Mouse (Mus musculus) MEL (cell line): ENCODE results near the gene Timm29. TPM values are rescaled to one million over a fixed set of nuclear protein-coding genes. Genes with fewer than 3 reads are reported as not detected.

Experiments
- DNase-seq: peaks from one replicate; pipeline ENCODE4 v3.0.0; 2011; ENCODE audit warnings: low read depth, low spot score
- H3K27ac ChIP-seq: 2 replicates; pipeline ENCODE4 v1.5.1; 2012; ENCODE audit warnings: low read depth, mild to moderate bottlenecking, control low read depth, low read length, moderate library complexity; ENCODE audit not compliant: control insufficient read depth
- H3K27me3 ChIP-seq, 2 experiments: fragments of 150-350 bp in 1 of 2; sonication (generic) in 1 of 2; 2 replicates each; pipeline ENCODE4 v1.6.1; 2012; ENCODE audit warnings: low read length in 2 of 2, mild to moderate bottlenecking in 2 of 2, improper control_type of control experiment in 1 of 2, moderate library complexity in 1 of 2; ENCODE audit not compliant: insufficient read depth in 2 of 2, control insufficient read depth in 1 of 2
- H3K36me3 ChIP-seq, 2 experiments: 2 replicates each; pipeline ENCODE4 v1.6.1; 2012 to 2014; ENCODE audit warnings: low read length in 2 of 2, improper control_type of control experiment in 1 of 2, inconsistent platforms in 1 of 2, mild to moderate bottlenecking in 1 of 2; ENCODE audit not compliant: insufficient read depth in 2 of 2, control insufficient read depth in 1 of 2
- H3K4me1 ChIP-seq, 2 experiments: fragments of 150-350 bp in 1 of 2; sonication (generic) in 1 of 2; 2 replicates each; pipeline ENCODE4 v1.6.1; 2012; ENCODE audit warnings: low read length in 2 of 2, improper control_type of control experiment in 1 of 2, mild to moderate bottlenecking in 1 of 2; ENCODE audit not compliant: insufficient read depth in 2 of 2, control insufficient read depth in 1 of 2
- H3K4me3 ChIP-seq, 2 experiments: fragments of 150-350 bp in 1 of 2; sonication (generic) in 1 of 2; 2 replicates each; pipeline ENCODE4 v1.5.1; 2012; ENCODE audit warnings: low read depth in 2 of 2, low read length in 2 of 2, mild to moderate bottlenecking in 2 of 2, moderate library complexity in 2 of 2, control low read depth in 1 of 2, improper control_type of control experiment in 1 of 2; ENCODE audit not compliant: control insufficient read depth in 1 of 2, insufficient read depth in 1 of 2
- H3K79me2 ChIP-seq: 2 replicates; pipeline ENCODE4 v1.6.1; 2012; ENCODE audit warnings: mild to moderate bottlenecking, low read length, moderate library complexity; ENCODE audit not compliant: control insufficient read depth, poor library complexity, insufficient read depth
- H3K9ac ChIP-seq: 2 replicates; pipeline ENCODE4 v1.6.1; 2012; ENCODE audit warnings: low read depth, mild to moderate bottlenecking, control low read depth, low read length, moderate library complexity; ENCODE audit not compliant: control insufficient read depth, poor library complexity, severe bottlenecking
- H3K9me3 ChIP-seq: fragments of 150-350 bp; sonication (generic); replicated peaks from 2 replicates; pipeline ENCODE4 v1.6.1; 2012; ENCODE audit warnings: mild to moderate bottlenecking, low read length, improper control_type of control experiment, moderate library complexity; ENCODE audit not compliant: insufficient read depth
- CHD1 ChIP-seq: IDR thresholded peaks from 2 replicates; pipeline ENCODE4 v1.6.1; 2012; ENCODE audit warnings: low read depth, mild to moderate bottlenecking, inconsistent platforms, low read length, improper control_type of control experiment
- CHD2 ChIP-seq: IDR thresholded peaks from 2 replicates; pipeline ENCODE4 v1.6.1; 2011; ENCODE audit warnings: low read length, improper control_type of control experiment
- CTCF ChIP-seq, 3 experiments: IDR thresholded peaks in 2 of 3; conservative IDR thresholded peaks in 1 of 3; 2 replicates each; pipeline ENCODE4 v1.5.1; 2011 to 2012; ENCODE audit warnings: low read length in 3 of 3, low read depth in 2 of 3, mild to moderate bottlenecking in 2 of 3, improper control_type of control experiment in 1 of 3, inconsistent platforms in 1 of 3, mixed read lengths in 1 of 3, moderate library complexity in 1 of 3; ENCODE audit not compliant: control insufficient read depth in 1 of 3, insufficient read depth in 1 of 3, poor library complexity in 1 of 3, severe bottlenecking in 1 of 3
- E2F4 ChIP-seq: IDR thresholded peaks from 2 replicates; pipeline ENCODE4 v1.6.1; 2011; ENCODE audit warnings: low read depth, low read length, improper control_type of control experiment, borderline replicate concordance
- ELF1 ChIP-seq: IDR thresholded peaks from 2 replicates; pipeline ENCODE4 v1.6.1; 2014; ENCODE audit warnings: low read depth, mild to moderate bottlenecking, inconsistent platforms, low read length, improper control_type of control experiment, moderate library complexity
- ETS1 ChIP-seq: IDR thresholded peaks from 2 replicates; pipeline ENCODE4 v1.6.1; 2012; ENCODE audit warnings: low read depth, mild to moderate bottlenecking, inconsistent platforms, low read length, improper control_type of control experiment, moderate library complexity
- GABPA ChIP-seq: IDR thresholded peaks from 2 replicates; pipeline ENCODE4 v1.6.1; 2012; ENCODE audit warnings: low read depth, mild to moderate bottlenecking, inconsistent platforms, low read length, improper control_type of control experiment, moderate library complexity
- GATA1 ChIP-seq: IDR thresholded peaks from 2 replicates; pipeline ENCODE4 v1.6.1; 2011; ENCODE audit warnings: low read depth, low read length, improper control_type of control experiment
- KAT2A ChIP-seq: conservative IDR thresholded peaks from 2 replicates; pipeline ENCODE4 v1.6.1; 2012; ENCODE audit warnings: low read depth, low read length, improper control_type of control experiment, inconsistent platforms
- MAZ ChIP-seq: IDR thresholded peaks from 2 replicates; pipeline ENCODE4 v1.6.1; 2012; ENCODE audit warnings: low read depth, mild to moderate bottlenecking, inconsistent platforms, low read length, improper control_type of control experiment
- MEF2A ChIP-seq: IDR thresholded peaks from 2 replicates; pipeline ENCODE4 v1.6.1; 2014; ENCODE audit warnings: low read depth, mild to moderate bottlenecking, inconsistent platforms, low read length, improper control_type of control experiment; ENCODE audit not compliant: poor library complexity, insufficient replicate concordance, severe bottlenecking; ENCODE audit errors: extremely low read depth
- MXI1 ChIP-seq: IDR thresholded peaks from 2 replicates; pipeline ENCODE4 v1.6.1; 2011; ENCODE audit warnings: mild to moderate bottlenecking, low read depth, low read length, improper control_type of control experiment
- MYB ChIP-seq: IDR thresholded peaks from 2 replicates; pipeline ENCODE4 v1.6.1; 2011; ENCODE audit warnings: mild to moderate bottlenecking, low read depth, low read length, improper control_type of control experiment
- MYC ChIP-seq: IDR thresholded peaks from 2 replicates; pipeline ENCODE4 v1.6.1; 2011; ENCODE audit warnings: low read depth, mild to moderate bottlenecking, low read length, improper control_type of control experiment, moderate library complexity
- NELFE ChIP-seq: IDR thresholded peaks from 2 replicates; pipeline ENCODE4 v1.6.1; 2011; ENCODE audit warnings: low read depth, low read length, improper control_type of control experiment
- POLR2A ChIP-seq, 2 experiments: IDR thresholded peaks; 2 replicates each; pipeline ENCODE4 v1.6.1; 2011 to 2012; ENCODE audit warnings: low read length in 2 of 2, mild to moderate bottlenecking in 2 of 2, control low read depth in 1 of 2, improper control_type of control experiment in 1 of 2, low read depth in 1 of 2, moderate library complexity in 1 of 2; ENCODE audit not compliant: control insufficient read depth in 1 of 2, insufficient read depth in 1 of 2, poor library complexity in 1 of 2
- POLR2AphosphoS2 ChIP-seq: IDR thresholded peaks from 2 replicates; pipeline ENCODE4 v1.6.1; 2011; ENCODE audit warnings: low read length, improper control_type of control experiment
- POLR2AphosphoS5 ChIP-seq: IDR thresholded peaks from 2 replicates; pipeline ENCODE4 v1.6.1; 2012; ENCODE audit warnings: low read depth, borderline replicate concordance, mild to moderate bottlenecking, inconsistent platforms, low read length, moderate library complexity, mixed read lengths
- RAD21 ChIP-seq: IDR thresholded peaks from 2 replicates; pipeline ENCODE4 v1.6.1; 2011; ENCODE audit warnings: mild to moderate bottlenecking, low read depth, low read length, improper control_type of control experiment
- SIN3A ChIP-seq: IDR thresholded peaks from 2 replicates; pipeline ENCODE4 v1.6.1; 2012; ENCODE audit warnings: low read length, improper control_type of control experiment, inconsistent platforms
- SMC3 ChIP-seq: IDR thresholded peaks from 2 replicates; pipeline ENCODE4 v1.6.1; 2011; ENCODE audit warnings: low read depth, low read length, improper control_type of control experiment
- TAL1 ChIP-seq: IDR thresholded peaks from 2 replicates; pipeline ENCODE4 v1.6.1; 2012; ENCODE audit warnings: mild to moderate bottlenecking, inconsistent platforms, low read length, moderate library complexity, mixed read lengths
- TBP ChIP-seq: IDR thresholded peaks from 2 replicates; pipeline ENCODE4 v1.8.0; 2011; ENCODE audit warnings: low read depth, low read length, improper control_type of control experiment
- TCF12 ChIP-seq: IDR thresholded peaks from 2 replicates; pipeline ENCODE4 v1.6.1; 2014; ENCODE audit warnings: low read depth, mild to moderate bottlenecking, inconsistent platforms, low read length, improper control_type of control experiment, moderate library complexity
- UBTF ChIP-seq: IDR thresholded peaks from 2 replicates; pipeline ENCODE4 v1.6.1; 2012; ENCODE audit warnings: low read depth, mild to moderate bottlenecking, inconsistent platforms, low read length, improper control_type of control experiment, moderate library complexity, borderline replicate concordance; ENCODE audit not compliant: insufficient read depth
- USF1 ChIP-seq: IDR thresholded peaks from 2 replicates; pipeline ENCODE4 v1.6.1; 2014; ENCODE audit warnings: low read depth, mild to moderate bottlenecking, inconsistent platforms, low read length, improper control_type of control experiment, moderate library complexity
- USF2 ChIP-seq, 2 experiments: IDR thresholded peaks; 2 replicates each; pipeline ENCODE4 v1.6.1; 2011 to 2012; ENCODE audit warnings: improper control_type of control experiment in 2 of 2, low read length in 2 of 2, borderline replicate concordance in 1 of 2, inconsistent platforms in 1 of 2, low read depth in 1 of 2, mild to moderate bottlenecking in 1 of 2; ENCODE audit not compliant: insufficient read depth in 1 of 2
- ZC3H11A ChIP-seq: IDR thresholded peaks from 2 replicates; pipeline ENCODE4 v1.6.1; 2012; ENCODE audit warnings: low read depth, mild to moderate bottlenecking, inconsistent platforms, low read length, improper control_type of control experiment
- polyA plus RNA-seq, 2 experiments: library from polyadenylated mRNA; stranded (reverse) in 1 of 2; unstranded in 1 of 2; fragments of >175 nt in 1 of 2; fragments of >200 nt in 1 of 2; gene quantifications; 2 replicates each; pipeline versions ENCODE4 v1.2.1 to v1.2.4; 2012; ENCODE audit warnings: low replicate concordance in 2 of 2, low read depth in 1 of 2; ENCODE audit not compliant: insufficient read length in 2 of 2, insufficient read depth in 1 of 2, missing spikeins in 1 of 2
- total RNA-seq: library from RNA; depleted of rRNA; stranded (reverse); fragments of 300-350 nt; gene quantifications from 2 replicates; pipeline ENCODE4 v1.2.3, GENCODE M21; 2012

Gene Timm29
- total and polyA plus RNA-seq, 3 experiments = 45.8 to 163 (median 87.9) TPM

DNA sequence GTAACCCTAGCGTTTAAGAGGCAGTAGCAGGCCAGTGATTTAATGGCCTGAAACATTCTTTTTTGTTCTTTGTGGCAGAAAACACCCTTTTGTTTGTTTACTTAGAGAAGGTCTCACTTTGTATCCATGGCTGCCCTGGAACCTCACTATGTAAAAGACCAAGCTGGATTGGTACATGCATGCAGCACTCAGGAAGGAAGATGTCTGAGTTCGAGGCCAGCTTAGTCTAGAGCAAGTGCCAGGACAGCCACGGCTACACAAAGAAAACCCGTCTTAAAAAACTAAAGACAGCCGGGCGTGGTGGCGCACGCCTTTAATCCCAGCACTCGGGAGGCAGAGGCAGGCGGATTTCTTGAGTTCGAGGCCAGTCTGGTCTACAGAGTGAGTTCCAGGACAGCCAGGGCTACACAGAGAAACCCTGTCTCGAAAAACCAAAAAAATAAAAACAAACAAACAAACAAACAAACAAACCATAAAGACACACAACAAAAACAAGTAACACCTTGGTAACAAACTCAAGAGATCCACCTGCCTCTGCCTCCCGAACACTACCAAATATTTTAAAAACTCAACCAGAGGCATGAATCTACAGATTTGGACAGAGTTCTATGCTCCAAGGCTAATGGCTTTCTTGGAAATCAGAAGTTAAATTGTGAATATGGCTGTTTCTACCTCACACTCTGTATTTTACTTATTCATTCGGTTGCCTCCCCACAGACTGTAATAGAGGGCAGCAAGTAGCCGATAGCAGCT lies 22.5 kb downstream of the Timm29 start:
- DNase-seq = peak; percentile 67
- Histone ChIP-seq H3K27ac (peak overlapping the region; percentile 79), H3K79me2 (peaks cover 41% of the 10 kb centered on the region), H3K27me3 (no peaks in the 10 kb centered on the region), H3K4me3 (peak overlapping the region; percentile 66), H3K9ac (peak overlapping the region; percentile 75), H3K9me3 (no peaks in the 10 kb centered on the region), H3K36me3 (peaks cover 10 to 33% of the 10 kb centered on the region in 2 experiments), H3K4me1 (peaks cover 13 to 29% of the 10 kb centered on the region in 2 experiments)
- 0 out of 2 replicates have a peak, but pooled peaks have one; percentile 9 for TF ChIP-seq UBTF
- 0 out of 2 replicates have a peak, but pooled peaks have one; percentile 80 for TF ChIP-seq CHD1
- no peak for TF ChIP-seq MYB

DNA sequence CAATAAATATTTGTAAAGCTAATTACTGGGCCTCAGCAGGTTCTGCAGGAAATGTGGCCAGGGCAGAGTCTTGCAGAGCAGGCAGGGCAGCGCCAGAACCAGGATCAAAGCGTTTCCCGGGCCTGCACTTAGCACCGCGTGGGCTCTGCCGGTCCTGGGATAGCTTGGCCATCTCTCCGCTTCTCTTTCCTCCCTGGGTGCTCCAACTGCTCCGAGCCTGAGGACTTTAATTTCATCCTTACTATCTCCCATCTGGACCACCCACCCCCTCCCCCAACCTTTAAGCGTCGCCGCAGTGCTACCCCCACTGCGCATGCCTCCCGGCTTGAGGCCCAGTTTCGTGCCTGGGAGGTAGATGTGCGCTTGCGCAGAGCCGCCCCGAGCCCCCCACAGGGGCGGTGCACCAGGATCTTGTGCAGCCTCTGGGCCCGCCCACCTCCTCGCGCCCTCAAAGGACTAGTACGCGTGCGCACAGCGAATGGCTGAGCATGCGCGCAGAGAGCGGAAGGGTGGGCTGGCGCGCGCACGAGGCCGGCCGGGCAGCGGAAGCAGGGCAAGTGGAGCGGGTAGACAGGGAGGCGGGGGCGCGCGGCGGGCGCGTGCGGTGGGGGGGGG lies 23.2 kb downstream of the Timm29 start, which contains the start of gene Smarca4:
Gene Smarca4, plus strand, starts transcription at position 553 of the 615 bp plus-strand sequence.
- H3K27ac ChIP-seq = peak within 1 kb of the TSS; percentile 89
- H3K4me1 ChIP-seq = peaks cover 13 to 24% of the 10 kb centered on the region in 2 experiments
- peaks cover 47% of the 10 kb centered on the region for H3K79me2 ChIP-seq
- H3K9me3 ChIP-seq = no peaks in the 10 kb centered on the region
- no peaks in the 10 kb centered on the region for H3K27me3 ChIP-seq
- DNase-seq = peak; percentile 100
- H3K4me3 ChIP-seq = peak within 1 kb of the TSS; percentile 80 to 87
- H3K36me3 ChIP-seq = peaks cover 13 to 39% of the 10 kb centered on the region in 2 experiments
- peak within 1 kb of the TSS; percentile 88 for H3K9ac ChIP-seq
- no peak for TF ChIP-seq USF2 (IDR thresholded peaks at IDR 0.05; ENCODE audit: borderline replicate concordance in 1 of 2, insufficient read depth in 1 of 2, low read depth in 1 of 2, low read length in 2 of 2)
- 0 out of 2 replicates have a peak, but pooled peaks have one; percentile 4 for TF ChIP-seq MEF2A
- TF ChIP-seq KAT2A = no peak; the same call in 1 of the 2 replicates
- peak; percentile 92 for TF ChIP-seq SIN3A
- TF ChIP-seq SMC3 = no peak
- peak; percentile 98 for TF ChIP-seq MAZ
- no peak for TF ChIP-seq GABPA
- peak; percentile 99 for TF ChIP-seq POLR2A (IDR thresholded peaks at IDR 0.05; ENCODE audit: control insufficient read depth in 1 of 2, insufficient read depth in 1 of 2, low read depth in 1 of 2, low read length in 2 of 2, poor library complexity in 1 of 2)
- no peak for TF ChIP-seq ZC3H11A
- peak; percentile 78 for TF ChIP-seq USF1
- TF ChIP-seq RAD21 = no peak
- peak; percentile 90 for TF ChIP-seq TCF12
- peak; percentile 87; the same call in 1 of the 2 replicates for TF ChIP-seq POLR2AphosphoS5
- 0 out of 2 replicates have a peak, but pooled peaks have one; percentile 66 for TF ChIP-seq UBTF
- TF ChIP-seq POLR2AphosphoS2 = peak; percentile 99
- no peak for TF ChIP-seq TAL1
- peak; percentile 97 for TF ChIP-seq TBP
- TF ChIP-seq CHD2 = peak; percentile 91
- no peak for TF ChIP-seq E2F4
- peak; percentile 86 for TF ChIP-seq ETS1
- peak; percentile 97 for TF ChIP-seq MYC
- TF ChIP-seq ELF1 = peak; percentile 92
- peak; percentile 94 for TF ChIP-seq MXI1
- no peak for TF ChIP-seq MYB
- 0 out of 6 replicates have a peak, but pooled peaks of 1 of the 3 experiments have one; percentile 8 for TF ChIP-seq CTCF (IDR thresholded peaks at IDR 0.05 in 2 of 3, conservative IDR thresholded peaks at IDR 0.05 in 1 of 3; ENCODE audit: control insufficient read depth in 1 of 3, insufficient read depth in 1 of 3, low read depth in 2 of 3, low read length in 3 of 3, poor library complexity in 1 of 3, severe bottlenecking in 1 of 3)
- TF ChIP-seq GATA1 = peak; percentile 86
- TF ChIP-seq NELFE = peak; percentile 98
